Mouse (Mus musculus) stomach, postnatal 0 days (tissue): ENCODE measurements at regions not wholly inside any gene's neighbourhood (a gene's known extent, or its start where the extent isn't known, plus 50 kb on each side); places are given as distances from the start of the nearest gene placed in this dataset.

Source experiments
- ATAC-seq: fragments of 200-750 bp; cut with Nextera tagmentation; 2 replicates; pipeline ENCODE4 v1.8.0; 2017; ENCODE audit not compliant: low FRiP score, low TSS enrichment
- DNase-seq: peaks from one replicate; pipeline ENCODE4 v3.0.0-alpha.2; 2016; ENCODE audit warnings: low spot score
- H3K27ac ChIP-seq: fragments of 300-500 bp; sonication (generic); replicated peaks from 2 replicates; pipeline ENCODE4 v1.5.1; 2014; ENCODE audit warnings: mild to moderate bottlenecking, control low read depth
- H3K27me3 ChIP-seq: fragments of 300-500 bp; sonication (generic); 2 replicates; pipeline ENCODE4 v1.6.1; 2014; ENCODE audit warnings: low read length; ENCODE audit not compliant: control insufficient read depth, insufficient read depth
- H3K36me3 ChIP-seq: fragments of 300-500 bp; sonication (generic); 2 replicates; pipeline ENCODE4 v1.6.1; 2014; ENCODE audit warnings: low read length, mixed read lengths; ENCODE audit not compliant: control insufficient read depth, insufficient read depth
- H3K4me1 ChIP-seq: fragments of 300-500 bp; sonication (generic); replicated peaks from 2 replicates; pipeline ENCODE4 v1.6.1; 2014; ENCODE audit warnings: antibody characterized with exemption; ENCODE audit not compliant: control insufficient read depth, insufficient read depth
- H3K4me2 ChIP-seq: fragments of 300-500 bp; sonication (generic); replicated peaks from 2 replicates; pipeline ENCODE4 v1.6.1; 2014; ENCODE audit warnings: low read depth, mild to moderate bottlenecking, control low read depth, moderate library complexity
- H3K4me3 ChIP-seq: fragments of 300-500 bp; sonication (generic); 2 replicates; pipeline ENCODE4 v1.5.1; 2014; ENCODE audit warnings: low read depth, low read length, control low read depth
- H3K9ac ChIP-seq: fragments of 300-500 bp; sonication (generic); 2 replicates; pipeline ENCODE4 v1.6.1; 2014; ENCODE audit warnings: mild to moderate bottlenecking, low read length, control low read depth, mixed read lengths
- H3K9me3 ChIP-seq: fragments of 300-500 bp; sonication (generic); 2 replicates; pipeline ENCODE4 v1.6.1; 2016; ENCODE audit warnings: low read length; ENCODE audit not compliant: control insufficient read depth
- CTCF ChIP-seq: IDR thresholded peaks from 2 replicates; pipeline ENCODE4 v1.5.1; 2016; ENCODE audit warnings: antibody characterized with exemption, low read depth, mild to moderate bottlenecking, moderate library complexity
- EP300 ChIP-seq: optimal IDR thresholded peaks from 2 replicates; pipeline ENCODE3; 2016; ENCODE audit warnings: antibody characterized with exemption
- WGBS: fragments of 180-500 bp; shearing (Covaris S2); extraction: QIAGEN DNeasy Blood & Tissue Kit; methylation state at CpG from one replicate; pipeline ENCODE4 v1.1.7; 2014; 5-methylcytosine and 5-hydroxymethylcytosine counted together

DNA sequence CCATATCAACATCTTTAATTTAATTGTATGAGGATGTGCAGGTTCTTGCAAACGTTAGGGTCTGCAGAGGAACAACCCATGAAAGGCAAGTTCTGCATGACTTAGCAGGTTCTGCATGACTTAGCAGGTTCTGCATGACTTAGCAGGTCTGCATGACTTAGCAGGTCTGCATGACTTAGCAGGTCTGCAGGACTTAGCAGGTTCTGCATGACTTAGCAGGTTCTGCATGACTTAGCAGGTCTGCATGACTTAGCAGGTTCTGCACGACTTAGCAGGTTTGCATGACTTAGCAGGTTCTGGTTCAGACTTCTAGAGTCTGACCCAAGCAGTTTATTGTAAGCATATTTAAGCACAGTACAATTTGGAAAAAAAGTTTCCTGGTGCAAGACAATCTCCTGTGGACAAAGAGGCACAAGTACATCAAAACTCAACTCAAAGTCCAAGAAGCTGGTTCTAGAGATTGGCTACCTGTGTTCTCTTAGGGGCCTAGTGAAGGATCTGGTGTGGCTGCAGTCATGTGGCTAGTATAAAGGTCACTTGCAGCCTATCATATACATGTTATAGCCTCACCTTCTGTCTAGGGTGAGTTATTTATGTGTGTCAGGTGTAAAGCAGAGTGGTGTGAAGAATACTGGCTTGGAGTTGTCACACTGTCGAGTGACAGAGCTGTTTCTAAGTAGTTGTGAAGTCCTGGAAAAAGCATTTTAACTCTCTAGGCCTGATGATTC is 50.5 kb upstream of the Prdx6 start:
- no peaks in the 10 kb centered on the region for H3K36me3 ChIP-seq
- 41% methylated on average over 3 of the region's 3 CpGs for WGBS
- H3K4me1 ChIP-seq, result no peaks in the 10 kb centered on the region
- ATAC-seq (peak; percentile 74), DNase-seq (no peak)
- H3K4me2 ChIP-seq, result no peak overlapping the region
- no peaks in the 10 kb centered on the region for H3K27me3 ChIP-seq
- no peak overlapping the region for H3K4me3 ChIP-seq
- no peak for TF ChIP-seq EP300
- no peak for TF ChIP-seq CTCF
- H3K27ac ChIP-seq, result no peak overlapping the region
- H3K9me3 ChIP-seq, result no peaks in the 10 kb centered on the region
- H3K9ac ChIP-seq, result no peak overlapping the region

DNA sequence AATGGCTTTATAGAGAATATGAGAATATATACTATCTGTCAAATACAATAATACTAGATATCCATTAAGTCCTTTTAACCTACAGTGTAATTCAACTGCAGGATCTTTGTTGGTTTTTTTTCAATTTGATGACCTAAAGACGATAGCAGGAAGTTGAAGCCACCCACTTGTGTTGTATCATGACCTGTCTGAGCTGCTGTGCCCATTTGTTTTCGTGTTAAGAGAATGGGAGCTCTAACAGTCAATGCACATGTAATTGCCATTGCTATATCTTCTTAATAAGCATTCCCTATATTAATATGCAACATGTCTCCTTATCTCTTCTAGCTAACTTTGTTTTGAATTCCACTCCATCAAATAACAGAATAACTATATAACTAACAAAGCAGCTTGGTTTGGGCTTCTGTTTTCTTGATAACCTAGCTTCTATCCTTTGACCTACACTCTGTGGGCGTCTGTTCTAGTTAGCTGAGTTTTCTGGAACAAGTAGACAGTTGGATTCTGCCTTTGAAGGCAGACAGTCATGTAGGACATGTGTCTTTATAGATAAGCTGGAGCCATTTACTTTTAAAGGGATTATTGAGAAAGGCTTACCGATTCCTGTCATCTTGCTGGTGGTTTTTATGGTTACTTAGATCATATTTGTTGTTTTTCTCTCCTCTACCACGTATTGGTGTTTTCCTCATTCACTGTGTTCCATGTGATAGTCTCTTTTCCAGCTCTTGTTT is 55.9 kb upstream of the Prdx6 start:
- no peaks in the 10 kb centered on the region for H3K27me3 ChIP-seq
- no peaks in the 10 kb centered on the region for H3K4me1 ChIP-seq
- no peaks in the 10 kb centered on the region for H3K36me3 ChIP-seq
- no peak overlapping the region for H3K4me2 ChIP-seq
- no peak overlapping the region for H3K9ac ChIP-seq
- H3K27ac ChIP-seq, result no peak overlapping the region
- 62% methylated on average over 5 of the region's 5 CpGs for WGBS
- no peak for TF ChIP-seq CTCF
- TF ChIP-seq EP300, result no peak
- ATAC-seq (no peak), DNase-seq (no peak)
- no peaks in the 10 kb centered on the region for H3K9me3 ChIP-seq
- no peak overlapping the region for H3K4me3 ChIP-seq

DNA sequence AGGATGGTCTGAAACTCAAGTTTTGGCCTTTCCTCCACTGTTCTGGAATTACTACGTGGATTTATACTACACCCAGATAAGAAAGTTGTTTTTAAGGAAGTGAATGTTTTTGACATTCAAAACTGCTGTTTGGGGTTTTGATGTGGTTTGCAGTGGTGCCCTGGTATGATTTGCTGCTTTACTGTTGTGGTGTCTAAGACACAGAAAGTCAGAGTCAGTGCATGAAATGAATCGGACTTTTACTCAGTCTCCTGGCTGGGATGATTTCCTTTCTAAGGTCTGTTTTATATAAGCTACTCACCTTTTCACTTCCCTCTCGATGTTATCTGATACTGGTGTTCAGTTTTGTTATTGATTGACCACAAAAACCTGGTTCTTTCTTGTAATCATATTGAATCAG is 58.2 kb upstream of the Prdx6 start:
- Histone ChIP-seq H3K27me3 (no peaks in the 10 kb centered on the region), H3K9me3 (no peaks in the 10 kb centered on the region), H3K27ac (no peak overlapping the region), H3K9ac (no peak overlapping the region), H3K4me1 (no peaks in the 10 kb centered on the region), H3K36me3 (no peaks in the 10 kb centered on the region), H3K4me3 (no peak overlapping the region), H3K4me2 (no peak overlapping the region)
- ATAC-seq, result no peak
- WGBS, result 59% methylated on average over 3 of the region's 3 CpGs
- TF ChIP-seq EP300 (no peak), CTCF (no peak)
- DNase-seq, result no peak

DNA sequence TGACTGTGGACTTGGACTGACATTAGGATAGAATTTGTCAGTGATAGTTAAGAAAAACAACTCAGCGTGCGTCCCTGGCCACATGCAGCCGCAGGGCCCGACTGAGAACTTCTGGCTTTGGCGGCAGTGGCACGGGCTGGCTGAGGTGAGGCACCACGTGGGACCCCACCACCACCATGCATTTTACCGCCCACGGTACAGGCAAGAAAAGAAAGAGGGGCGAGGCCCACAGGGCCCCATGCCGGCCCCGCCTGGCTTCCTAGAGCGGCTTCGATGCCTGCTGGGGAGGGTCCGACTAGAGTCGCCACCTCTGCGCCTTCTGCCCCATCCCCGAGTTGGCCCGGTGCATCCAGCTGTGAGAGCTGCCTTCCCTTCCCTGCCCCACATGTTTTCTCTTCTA is 63.1 kb upstream of the Prdx6 start:
- Histone ChIP-seq H3K4me3 (no peak overlapping the region), H3K27me3 (no peaks in the 10 kb centered on the region), H3K27ac (no peak overlapping the region), H3K9ac (no peak overlapping the region), H3K4me1 (no peaks in the 10 kb centered on the region), H3K36me3 (no peaks in the 10 kb centered on the region), H3K4me2 (no peak overlapping the region), H3K9me3 (no peaks in the 10 kb centered on the region)
- DNase-seq (no peak), ATAC-seq (no peak)
- 46% methylated on average over 17 of the region's 19 CpGs for WGBS
- TF ChIP-seq CTCF, result no peak
- no peak for TF ChIP-seq EP300

DNA sequence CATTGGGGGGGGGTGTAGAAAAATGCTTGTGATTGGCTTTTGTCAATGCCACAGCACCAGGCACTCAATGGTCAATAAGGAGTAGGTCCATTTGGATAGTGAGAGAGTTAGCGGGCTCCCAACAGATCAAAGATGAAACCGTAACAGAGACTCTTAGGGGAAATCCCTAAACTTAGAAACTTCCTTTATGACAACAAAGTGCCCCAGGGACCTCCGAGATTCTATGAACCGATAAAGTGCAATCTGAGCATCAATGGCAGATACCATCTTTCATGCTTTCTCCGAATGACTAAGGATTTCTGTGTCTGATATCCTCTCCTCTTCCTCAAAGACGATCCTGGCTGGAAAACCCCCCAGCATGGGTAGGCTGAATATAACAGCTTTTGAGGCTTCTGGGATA is 70.7 kb upstream of the Prdx6 start:
- Histone ChIP-seq H3K4me1 (no peaks in the 10 kb centered on the region), H3K36me3 (no peaks in the 10 kb centered on the region), H3K27me3 (no peaks in the 10 kb centered on the region), H3K9ac (no peak overlapping the region), H3K9me3 (no peaks in the 10 kb centered on the region), H3K27ac (no peak overlapping the region), H3K4me3 (no peak overlapping the region), H3K4me2 (no peak overlapping the region)
- ATAC-seq (no peak), DNase-seq (no peak)
- TF ChIP-seq EP300 (no peak), CTCF (no peak)
- 90% methylated on average over 6 of the region's 6 CpGs for WGBS

DNA sequence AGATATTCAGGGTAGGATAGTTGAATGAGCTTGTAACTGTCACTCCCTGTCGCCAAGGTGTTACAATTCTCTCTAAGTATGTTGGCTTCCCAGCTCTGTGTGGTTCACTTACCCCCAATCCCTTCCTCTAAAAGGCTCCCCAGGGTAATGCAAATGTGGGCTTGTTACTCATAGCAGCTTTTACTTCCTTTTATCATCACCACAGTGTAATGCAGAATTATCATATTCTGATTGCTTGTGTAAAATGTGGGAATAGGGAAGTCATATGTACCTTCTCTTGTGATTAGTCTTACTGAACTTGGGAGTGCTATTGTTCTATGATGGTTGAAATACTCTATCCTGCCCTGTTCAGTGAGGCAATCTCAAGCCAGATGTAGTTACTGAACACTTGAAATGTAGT is 66.0 kb upstream of the Tnfsf4 start:
- H3K4me2 ChIP-seq, result no peak overlapping the region
- no peaks in the 10 kb centered on the region for H3K4me1 ChIP-seq
- DNase-seq, result no peak
- H3K36me3 ChIP-seq, result no peaks in the 10 kb centered on the region
- H3K9ac ChIP-seq, result no peak overlapping the region
- no peak overlapping the region for H3K4me3 ChIP-seq
- no peak for TF ChIP-seq EP300
- TF ChIP-seq CTCF, result no peak
- no peaks in the 10 kb centered on the region for H3K27me3 ChIP-seq
- no peak overlapping the region for H3K27ac ChIP-seq
- no peak for ATAC-seq
- H3K9me3 ChIP-seq, result no peaks in the 10 kb centered on the region
- 67% methylated on average over 1 of the region's 1 CpGs for WGBS
